Mouse (Mus musculus): ENCODE measurements around the gene Gramd2. TPM values are rescaled to one million over a fixed set of nuclear protein-coding genes. Genes with fewer than 3 reads are reported as not detected.
A peak's percentile ranks its signal among the peaks of the same experiment; 100 is the strongest.
"Not testable (repeated sequence)": the region's sequence is repeated elsewhere in the genome, so short reads cannot be mapped to it uniquely, and the experiment has no call there.

Gene Gramd2
- polyA plus RNA-seq, 1 experiment from 2014 or later, result 2.0 TPM

GRCm38 (mm10) chr9:59751066-59751581, 71.2 kb downstream of the Gramd2 start:
- Histone ChIP-seq H3K27me3 (no peaks in the 10 kb centered on the region), H3K4me2 (peak overlapping the region; percentile 77), H3K36me3 (no peaks in the 10 kb centered on the region), H3K27ac (peak overlapping the region; percentile 96), H3K9ac (peak overlapping the region; percentile 87), H3K4me1 (peaks cover 7% of the 10 kb centered on the region; the same call in 1 of the 2 replicates), H3K9me3 (no peaks in the 10 kb centered on the region), H3K4me3 (peak overlapping the region; percentile 91)
- under 1% methylated on average over 37 of the region's 49 CpGs for WGBS
- ATAC-seq (ENCODE audit: insufficient number of reproducible peaks, insufficient read depth, low FRiP score, low TSS enrichment, low read depth), result peak; percentile 92

GRCm38 (mm10) chr9:59751966-59752365, 72.0 kb downstream of the Gramd2 start:
- ATAC-seq (ENCODE audit: insufficient number of reproducible peaks, insufficient read depth, low FRiP score, low TSS enrichment, low read depth), result no peak
- Histone ChIP-seq H3K27ac (no peak overlapping the region; the same call in 1 of the 2 replicates), H3K27me3 (no peaks in the 10 kb centered on the region), H3K9me3 (no peaks in the 10 kb centered on the region), H3K4me1 (peaks cover 7% of the 10 kb centered on the region; the same call in 1 of the 2 replicates), H3K4me2 (peak overlapping the region; percentile 77), H3K36me3 (no peaks in the 10 kb centered on the region), H3K9ac (peak overlapping the region; percentile 87), H3K4me3 (peak overlapping the region; percentile 91)
- 6% methylated on average over 2 of the region's 2 CpGs for WGBS

DNA sequence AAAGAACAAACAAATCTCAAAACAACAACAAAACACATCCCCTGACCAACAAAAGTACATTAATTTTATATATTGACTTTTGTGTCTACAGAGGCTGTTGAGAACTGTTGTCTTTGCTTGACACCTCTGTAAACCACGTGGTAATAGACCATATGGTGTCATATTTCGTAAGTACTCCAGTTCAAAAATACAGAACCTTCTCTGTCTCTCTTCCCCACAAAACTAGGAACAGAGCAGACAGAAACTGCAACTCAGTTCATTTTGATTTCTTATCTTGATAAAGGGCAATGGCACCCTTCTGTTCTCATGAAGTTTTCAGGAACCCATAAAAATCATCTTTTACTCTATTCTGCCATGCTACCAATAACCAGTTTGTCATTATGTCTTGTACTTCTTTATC, 75.3 kb downstream of the Gramd2 start:
- no peak overlapping the region for H3K4me3 ChIP-seq
- no peaks in the 10 kb centered on the region for H3K9me3 ChIP-seq
- 51% methylated on average over 2 of the region's 2 CpGs for WGBS
- no peak overlapping the region for H3K9ac ChIP-seq
- H3K36me3 ChIP-seq, result no peaks in the 10 kb centered on the region
- H3K4me2 ChIP-seq, result no peak overlapping the region
- H3K27ac ChIP-seq, result no peak overlapping the region
- H3K4me1 ChIP-seq, result peaks cover 4% of the 10 kb centered on the region; the same call in 1 of the 2 replicates
- ATAC-seq (ENCODE audit: insufficient number of reproducible peaks, insufficient read depth, low FRiP score, low TSS enrichment, low read depth), result no peak
- H3K27me3 ChIP-seq, result no peaks in the 10 kb centered on the region

GRCm38 (mm10) chr9:59757016-59757415, 77.1 kb downstream of the Gramd2 start:
- H3K27me3 ChIP-seq; H3K4me2 ChIP-seq; H3K4me1 ChIP-seq; H3K9me3 ChIP-seq; H3K9ac ChIP-seq; H3K36me3 ChIP-seq; ATAC-seq (ENCODE audit: insufficient number of reproducible peaks, insufficient read depth, low FRiP score, low TSS enrichment, low read depth); H3K4me3 ChIP-seq; H3K27ac ChIP-seq: not testable (repeated sequence)
- 93% methylated on average over 3 of the region's 3 CpGs for WGBS

- Histone ChIP-seq H3K9me3 (no peaks in the 10 kb centered on the region), H3K27me3 (no peaks in the 10 kb centered on the region), H3K4me2 (no peak overlapping the region), H3K9ac (no peak overlapping the region), H3K36me3 (no peaks in the 10 kb centered on the region), H3K27ac (no peak overlapping the region), H3K4me1 (no peaks in the 10 kb centered on the region), H3K4me3 (no peak overlapping the region)
- 71% methylated on average over 3 of the region's 3 CpGs for WGBS
- no peak for ATAC-seq (ENCODE audit: insufficient number of reproducible peaks, insufficient read depth, low FRiP score, low TSS enrichment, low read depth)
These were observed 80.6 kb downstream of the Gramd2 start for GRCm38 (mm10) chr9:59760515-59760914.

GRCm38 (mm10) chr9:59766966-59767461, 87.1 kb downstream of the Gramd2 start:
- H3K9ac ChIP-seq; H3K4me1 ChIP-seq; H3K4me3 ChIP-seq; H3K27me3 ChIP-seq; H3K9me3 ChIP-seq; H3K4me2 ChIP-seq; ATAC-seq (ENCODE audit: insufficient number of reproducible peaks, insufficient read depth, low FRiP score, low TSS enrichment, low read depth); H3K36me3 ChIP-seq; H3K27ac ChIP-seq: not testable (repeated sequence)
- 90% methylated on average over 12 of the region's 13 CpGs for WGBS

Other genes with a start within 250 kb of the Gramd2 start
- 21.7 and 22.8 TPM in 2 replicates for gene Arih1, start 193.5 kb upstream of the Gramd2 start, polyA plus RNA-seq (2015; fragmentation: Nextera tagmentation; extraction: Ambion mirVana)
- 65.4 and 75.2 TPM in 2 replicates for gene Hexa, start 140.6 kb upstream of the Gramd2 start, polyA plus RNA-seq (2015; fragmentation: Nextera tagmentation; extraction: Ambion mirVana)
- not detected in 2 replicates for gene Tmem202, start 140.3 kb upstream of the Gramd2 start, polyA plus RNA-seq (2015; fragmentation: Nextera tagmentation; extraction: Ambion mirVana)
- 0.44 and 1.0 TPM in 2 replicates for gene Celf6, start 102.2 kb upstream of the Gramd2 start, polyA plus RNA-seq (2015; fragmentation: Nextera tagmentation; extraction: Ambion mirVana)
- 36.3 and 42.5 TPM in 2 replicates for gene Parp6, start 62.9 kb upstream of the Gramd2 start, polyA plus RNA-seq (2015; fragmentation: Nextera tagmentation; extraction: Ambion mirVana)
- gene Pkm, start 23.8 kb upstream of the Gramd2 start, polyA plus RNA-seq (2015; fragmentation: Nextera tagmentation; extraction: Ambion mirVana), result 1,264 and 1,360 TPM in 2 replicates
- 11.4 TPM in 2 replicates for gene Senp8, start 70.6 kb downstream of the Gramd2 start, polyA plus RNA-seq (2015; fragmentation: Nextera tagmentation; extraction: Ambion mirVana)
- 16.9 and 19.3 TPM in 2 replicates for gene Myo9a, start 70.8 kb downstream of the Gramd2 start, polyA plus RNA-seq (2015; fragmentation: Nextera tagmentation; extraction: Ambion mirVana)